Mouse (Mus musculus) right cerebral cortex, postnatal 4 days (tissue): ENCODE measurements at regions not wholly inside any gene's neighbourhood (a gene's known extent, or its start where the extent isn't known, plus 50 kb on each side); places are given as distances from the start of the nearest gene placed in this dataset.

ENCODE experiments used
- DNase-seq: peaks from one replicate; pipeline ENCODE4 v3.0.0-alpha.2; 2022

- DNase-seq: no peak
Observed at GRCm38 (mm10) chr15:103102068-103102840, 64.6 kb downstream of the Smug1 start.

DNA sequence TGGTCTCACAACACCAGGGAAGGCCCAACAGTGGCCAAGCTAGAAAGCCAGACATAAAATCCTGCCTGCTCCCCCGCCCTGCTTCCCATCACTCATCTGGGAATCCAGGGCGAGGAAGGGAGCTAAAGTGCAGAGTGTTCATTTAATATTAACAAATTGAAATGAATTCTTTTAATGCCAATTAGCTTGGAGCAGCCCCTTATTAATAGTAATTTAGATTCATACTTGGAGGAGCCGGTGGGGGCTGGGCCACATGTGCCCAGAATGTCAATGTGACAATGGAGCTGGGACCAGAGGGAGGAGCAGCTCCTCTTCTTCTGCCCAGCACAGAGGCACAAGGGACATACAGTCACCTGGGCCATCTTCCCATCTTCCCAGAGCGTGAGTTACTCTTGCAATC is 66.8 kb downstream of the Smug1 start:
- no peak for DNase-seq

- no peak for DNase-seq
Observed at GRCm38 (mm10) chr15:103094457-103094856, 72.4 kb downstream of the Smug1 start.

DNA sequence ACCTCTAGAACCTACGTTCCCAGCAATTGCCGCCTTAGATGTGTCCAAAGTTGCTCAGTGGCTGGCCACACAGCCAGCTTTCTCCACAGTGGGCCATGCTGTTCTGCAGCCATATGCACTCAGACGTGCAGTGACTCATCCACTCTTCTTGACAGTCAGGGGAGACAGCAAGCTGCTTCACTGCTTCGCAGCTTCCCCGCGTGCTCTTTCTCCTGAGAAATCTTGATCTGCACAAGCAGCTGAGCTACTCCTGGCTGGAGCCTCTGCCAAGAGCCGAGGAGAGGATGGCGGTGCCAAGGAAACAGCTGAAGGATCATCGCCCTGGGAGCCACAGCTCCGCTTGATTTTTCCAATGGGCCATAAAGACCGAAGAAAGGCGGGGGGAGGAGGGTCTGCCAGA is 73.2 kb downstream of the Smug1 start:
- DNase-seq: peak; percentile 16

DNA sequence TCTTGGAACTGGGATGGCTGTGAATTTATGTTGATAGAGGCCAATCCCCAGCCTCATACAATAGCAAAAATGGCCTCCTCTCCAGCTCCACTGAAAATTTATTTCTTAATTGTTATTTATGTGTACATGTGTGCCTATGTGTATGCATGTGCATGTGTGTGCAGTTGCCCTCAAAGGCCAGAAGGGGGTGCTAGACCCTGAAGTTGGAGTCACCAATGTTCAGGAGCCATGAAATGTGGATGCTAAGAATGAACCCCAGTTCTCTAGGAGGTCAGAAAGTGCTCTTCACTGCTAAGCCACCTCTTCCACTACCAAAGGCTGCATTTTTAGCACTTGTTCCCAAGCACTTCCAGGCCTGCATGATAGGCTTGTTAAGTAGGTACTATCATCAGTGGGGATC is 73.8 kb downstream of the Hoxc4 start:
- DNase-seq: no peak

DNA sequence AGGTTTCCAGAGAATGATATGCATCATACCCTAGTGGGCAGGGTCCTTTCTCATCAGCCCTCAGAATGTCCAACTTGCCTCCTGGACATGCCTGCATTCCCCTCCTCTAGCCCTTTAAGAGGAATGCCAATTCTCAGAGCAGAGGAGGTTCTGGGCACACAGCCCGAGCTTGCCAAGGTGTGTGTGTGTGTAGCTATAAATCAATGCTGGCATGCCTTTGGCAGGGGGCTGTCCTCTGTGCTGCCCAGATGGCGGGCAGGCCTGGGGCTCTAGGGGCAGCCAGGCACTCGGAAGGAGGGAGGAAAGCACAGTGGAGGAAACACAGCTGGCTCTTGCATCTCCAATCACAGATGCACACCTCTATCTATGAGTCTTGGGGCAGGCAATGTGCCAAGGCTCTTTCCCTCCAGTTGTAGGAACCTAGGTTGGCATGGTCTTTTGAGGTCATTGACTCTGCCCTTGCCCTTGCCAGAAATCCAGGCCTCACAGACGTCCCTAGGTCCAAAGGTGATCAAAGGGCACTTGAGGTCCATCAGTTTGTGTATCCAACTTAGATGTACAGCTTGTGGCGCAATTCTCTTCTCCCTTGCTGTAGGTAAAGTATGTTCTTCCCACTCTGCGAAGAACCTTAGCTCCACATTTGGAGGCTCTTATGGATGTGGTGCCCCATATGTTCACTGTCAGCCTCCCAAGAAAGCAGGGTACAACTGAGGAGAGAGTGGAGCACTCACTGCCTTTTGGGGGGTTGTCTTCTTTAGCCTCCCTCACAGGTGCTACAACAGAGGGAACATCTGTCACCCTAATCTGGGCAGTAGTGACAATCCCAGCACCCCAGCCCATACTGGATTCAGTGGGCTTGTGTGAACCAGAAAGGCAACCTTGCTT is 71.8 kb downstream of the Hoxc4 start:
- DNase-seq: no peak

DNA sequence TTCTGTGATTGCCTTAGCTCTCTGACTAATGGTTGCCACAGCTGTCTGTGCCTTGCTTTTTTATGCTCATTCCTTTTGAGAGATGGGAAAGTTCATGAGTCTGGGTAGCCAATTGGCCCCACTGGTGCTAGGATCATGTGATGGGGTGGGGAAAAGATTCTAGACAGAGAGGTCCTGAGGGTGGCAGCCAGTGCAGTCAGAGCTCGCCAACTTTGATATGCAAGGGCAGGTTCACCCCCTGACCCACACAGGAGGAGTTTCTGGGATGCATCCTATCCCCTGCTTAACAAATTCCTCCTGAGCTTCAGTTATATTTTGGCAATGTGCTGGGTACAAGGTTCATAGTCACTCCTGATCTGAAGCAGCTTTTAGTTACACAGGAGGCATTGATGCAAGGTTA is 71.1 kb downstream of the Hoxc4 start:
- DNase-seq: no peak

GRCm38 (mm10) chr15:103089440-103089839 is 70.7 kb downstream of the Hoxc4 start:
- no peak for DNase-seq

- DNase-seq: peak; percentile 36
Observed at GRCm38 (mm10) chr15:103087204-103087603, 68.5 kb downstream of the Hoxc4 start.

DNA sequence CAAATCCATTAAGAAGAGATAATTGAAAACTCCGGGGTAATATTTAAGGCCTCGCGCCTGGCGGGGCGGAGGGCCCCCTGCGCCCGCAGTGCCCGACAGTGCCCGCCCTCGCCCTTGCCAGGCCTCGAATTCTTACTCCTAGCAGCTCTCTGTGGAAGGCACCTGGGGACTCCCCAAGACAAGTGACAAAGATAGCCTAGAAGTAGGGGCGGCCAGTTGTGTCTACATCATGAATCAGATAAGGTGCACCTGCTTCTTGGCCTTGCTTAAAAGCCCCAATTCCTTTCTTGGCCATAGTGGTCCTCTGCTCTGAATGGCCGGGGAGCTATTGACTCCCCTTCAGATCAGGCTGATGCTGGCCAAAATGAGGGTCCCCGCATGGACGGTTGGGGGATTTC is 67.9 kb downstream of the Hoxc4 start:
- DNase-seq: no peak
